Mouse (Mus musculus) CH12F3 (cell line): Measurements from ENCODE around the gene Stx8.

Source experiments
- in situ Hi-C: fragments of 300-500 bp; cut with MboI; formaldehyde crosslinking; loops from 2 replicates; pipeline ENCODE4 v1.14.3; 2020; ENCODE audit warnings: low sequenced_read_pairs

Stx8 gene

DNA sequence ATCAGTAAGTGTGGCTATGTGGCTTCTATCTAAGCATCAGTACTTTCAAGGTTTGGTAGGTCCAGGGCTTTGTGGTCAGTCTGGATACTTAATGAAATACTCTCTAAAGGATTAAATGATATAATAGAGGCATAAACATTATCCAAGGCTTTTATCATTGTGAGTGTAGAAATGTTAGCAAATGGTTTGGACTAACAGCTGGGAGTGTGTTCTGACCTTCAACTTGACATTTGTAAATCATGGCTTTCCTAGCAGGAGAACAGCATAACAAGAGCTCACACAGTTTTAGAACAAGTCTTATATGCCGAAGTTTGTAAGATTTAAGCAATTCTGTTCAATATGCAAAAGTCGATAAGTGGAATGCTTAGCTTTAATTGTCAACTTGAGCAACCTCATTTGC, 113.8 kb downstream of the Stx8 start:
- in situ Hi-C loops: no loop called here

DNA sequence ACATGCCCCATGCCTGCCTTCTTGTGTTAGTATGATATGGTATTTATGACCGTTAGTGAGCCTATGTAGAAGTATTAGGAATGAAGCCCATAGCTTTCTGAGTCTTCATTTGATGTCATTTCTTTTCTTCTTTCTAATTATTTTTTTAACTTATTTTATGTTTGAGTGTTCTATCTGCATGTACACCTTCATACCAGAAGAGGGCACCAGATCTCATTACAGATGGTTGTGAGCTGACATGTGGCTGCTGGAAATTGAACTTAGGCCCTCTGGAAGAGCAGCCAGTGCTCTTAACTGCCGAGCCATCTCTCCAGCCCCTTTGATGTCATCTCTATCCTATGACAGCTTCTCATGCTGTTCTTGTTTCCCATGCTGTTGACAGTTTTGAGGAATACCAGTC, 115.0 kb downstream of the Stx8 start:
- in situ Hi-C loops: no loop called here

DNA sequence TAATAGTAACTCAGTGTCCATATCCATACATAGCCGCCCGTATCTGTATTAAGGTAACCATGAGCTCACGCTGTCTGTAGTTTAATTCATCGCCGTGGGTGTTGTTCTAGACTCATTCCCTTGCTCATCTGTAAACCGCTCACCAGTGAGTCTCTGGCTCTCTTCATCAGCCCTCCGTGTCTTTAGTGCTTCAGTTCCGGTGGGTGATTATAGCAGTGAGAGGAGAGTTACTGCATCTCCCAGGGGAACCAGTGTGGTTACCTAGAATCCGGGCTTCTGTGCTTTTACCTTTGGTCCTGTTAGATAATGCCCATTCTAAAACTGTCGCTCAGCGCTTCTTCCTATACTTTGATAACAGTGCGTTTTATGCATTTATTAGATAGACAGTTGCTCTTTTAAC, 116.8 kb downstream of the Stx8 start:
- in situ Hi-C loops: no loop called here

DNA sequence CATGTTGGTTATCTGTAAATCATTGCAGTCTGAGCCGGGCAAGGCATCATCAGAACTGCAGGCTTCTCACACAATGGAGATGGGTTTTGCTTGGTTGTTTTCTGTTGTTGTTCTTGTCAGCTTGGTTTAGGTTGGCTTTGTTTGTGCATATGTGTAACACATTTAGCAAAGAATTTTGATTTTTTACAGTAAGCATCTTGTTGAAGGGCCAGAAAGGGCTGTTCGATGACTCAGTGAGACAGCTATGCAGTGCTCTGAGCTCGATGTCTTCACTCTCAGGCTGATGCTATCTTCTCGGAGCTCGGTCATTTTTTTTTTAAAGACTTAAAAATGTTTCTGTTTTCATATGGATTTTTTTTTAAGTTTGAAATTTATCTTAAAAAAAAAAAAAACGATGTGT, 117.6 kb downstream of the Stx8 start:
- in situ Hi-C loops: no loop called here

DNA sequence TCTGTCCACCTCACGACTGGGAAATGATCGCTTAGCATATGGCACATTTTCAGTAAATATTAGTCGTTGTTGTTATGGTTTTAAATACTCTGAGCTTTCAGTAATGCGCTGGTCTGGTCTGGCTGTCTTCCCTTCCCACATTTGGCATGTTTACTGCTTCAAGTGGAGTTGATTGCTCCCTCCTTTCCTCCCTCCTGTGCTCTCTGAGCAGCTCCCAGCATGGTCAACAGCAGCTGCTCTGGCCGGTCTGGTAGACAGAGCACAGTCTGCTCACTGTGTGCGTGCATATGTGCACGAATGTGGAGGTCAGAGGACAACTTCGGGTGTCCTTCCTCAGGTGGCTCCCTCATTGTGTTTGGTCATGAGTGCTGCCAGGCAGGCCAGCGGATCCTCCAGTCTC, 120.2 kb downstream of the Stx8 start:
- in situ Hi-C loops: no loop called here

DNA sequence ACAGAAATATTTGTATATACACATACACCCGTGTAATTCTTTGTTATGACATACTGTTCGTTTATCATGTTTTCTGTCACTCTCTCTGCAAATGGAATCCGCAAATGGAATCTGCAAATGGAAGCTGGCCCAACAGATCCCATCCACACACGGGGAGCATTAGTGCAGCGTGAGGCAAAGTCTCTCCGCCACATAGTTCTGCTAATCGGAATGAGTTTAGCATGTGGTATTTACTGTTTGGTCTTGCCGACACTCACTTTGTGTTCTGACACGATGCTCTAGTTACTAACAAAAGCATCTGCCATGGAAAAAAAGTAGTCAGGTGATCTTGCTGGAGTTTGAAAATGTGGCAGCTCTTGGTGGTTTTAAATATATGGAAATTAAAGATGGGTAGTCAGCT, 123.4 kb downstream of the Stx8 start:
- in situ Hi-C loops: no loop called here

DNA sequence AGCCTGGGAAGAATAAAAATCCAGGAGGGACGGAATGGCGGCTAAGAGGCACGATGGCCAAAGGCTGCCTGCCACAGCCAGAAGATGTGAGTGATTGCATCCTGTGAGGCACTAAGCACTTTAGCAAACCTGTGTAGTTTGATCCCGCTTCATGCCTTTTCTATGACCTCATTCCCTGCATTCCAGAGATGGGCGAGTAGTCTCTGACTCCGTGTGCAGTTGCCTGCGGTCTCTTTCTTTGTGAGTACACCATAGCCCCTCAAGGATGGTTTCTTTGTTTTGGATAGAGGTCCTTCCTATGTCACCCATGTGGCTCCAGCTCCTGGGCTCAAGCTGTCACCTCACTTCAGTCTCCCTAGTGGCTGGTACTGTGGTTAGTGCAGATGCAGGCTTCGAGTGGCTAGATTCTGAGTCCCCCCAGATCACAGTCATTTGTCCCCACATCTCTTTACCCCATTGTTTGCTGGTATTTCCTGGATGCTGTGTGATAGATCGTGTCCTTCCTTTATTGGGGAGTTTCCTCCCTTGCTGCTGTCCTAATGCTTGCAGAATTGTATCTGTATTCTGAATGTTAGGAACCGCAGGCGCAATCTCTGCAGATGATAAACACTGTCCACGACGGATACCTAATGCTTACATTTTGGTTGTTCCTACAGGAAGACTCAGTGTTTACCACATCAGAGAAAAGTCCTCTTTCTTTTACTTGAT, 124.0 kb downstream of the Stx8 start:
- in situ Hi-C loops: no loop called here

DNA sequence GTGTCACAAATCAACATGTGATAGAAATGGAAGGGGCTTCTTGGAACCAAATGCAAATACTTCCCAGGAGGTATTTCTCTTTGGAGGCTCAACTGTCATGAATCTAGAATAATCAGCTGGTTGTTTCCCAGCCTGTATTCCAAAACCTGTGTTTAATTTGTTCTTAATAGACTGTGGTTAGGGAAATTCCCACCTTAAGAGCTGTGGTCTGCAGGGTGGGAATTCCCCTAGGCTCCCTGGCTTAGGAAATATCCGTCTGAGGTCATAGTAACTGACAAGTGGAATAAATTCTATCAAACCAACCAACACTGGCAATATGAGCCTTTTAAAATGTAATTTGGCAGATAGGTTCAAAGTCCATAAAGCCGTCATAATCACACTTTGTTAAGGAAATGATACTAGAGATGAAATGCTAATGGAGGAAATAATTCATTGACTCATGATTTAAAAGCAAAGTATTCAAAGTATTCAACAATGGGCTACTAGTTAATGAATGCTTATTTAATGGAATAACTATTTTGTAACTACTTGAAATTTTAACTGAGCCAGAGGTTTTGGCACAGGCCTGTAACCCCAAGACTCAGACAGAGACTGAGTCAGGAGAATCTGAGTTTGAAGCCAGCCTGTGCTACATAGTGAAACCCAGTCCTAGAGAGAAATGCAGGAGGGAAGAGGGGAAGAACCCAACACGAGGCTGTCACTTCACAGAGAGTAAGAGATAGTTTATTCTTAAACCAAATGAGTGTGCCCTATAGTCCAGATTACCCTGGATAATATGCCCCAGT, 126.2 kb downstream of the Stx8 start:
- in situ Hi-C loops: no loop called here

DNA sequence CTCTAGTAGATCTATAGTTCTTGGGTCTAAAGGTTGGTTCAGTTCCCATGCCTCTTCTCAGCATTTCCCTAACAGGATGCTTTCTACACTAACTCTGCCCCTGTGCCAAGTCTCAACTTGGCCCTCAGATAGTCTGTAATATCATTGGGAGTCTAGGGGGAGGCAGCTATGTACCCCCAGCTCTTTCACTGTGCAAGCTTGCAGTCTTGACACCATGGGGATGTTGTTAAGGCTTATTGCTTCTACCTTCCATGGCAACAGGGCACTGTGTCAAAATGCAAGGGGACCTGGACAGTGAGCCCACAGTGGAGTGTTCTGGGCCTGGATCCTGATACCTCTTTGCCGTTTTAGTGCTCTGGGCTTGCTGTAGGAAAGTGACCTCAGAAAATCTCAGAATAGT, 135.6 kb downstream of the Stx8 start:
- in situ Hi-C loops: no loop called here

DNA sequence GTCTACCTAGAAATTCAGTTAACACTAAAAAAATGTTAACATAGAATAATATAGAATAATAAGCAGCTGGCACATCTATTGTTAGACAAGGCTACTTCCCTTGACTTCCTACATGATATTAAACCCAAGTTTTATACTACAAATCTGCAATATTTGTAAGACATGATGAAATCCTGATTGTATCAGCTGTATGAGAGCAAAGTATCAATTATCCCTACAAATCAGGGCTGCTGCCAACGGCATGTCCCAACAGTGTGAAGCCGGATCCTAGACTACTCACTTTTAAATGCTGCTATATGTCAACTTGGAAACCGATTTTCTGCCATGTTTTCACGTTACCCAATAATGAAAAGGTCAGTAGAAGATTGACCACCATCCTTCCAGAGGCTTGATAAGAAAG, 137.5 kb downstream of the Stx8 start:
- in situ Hi-C loops: no loop called here

DNA sequence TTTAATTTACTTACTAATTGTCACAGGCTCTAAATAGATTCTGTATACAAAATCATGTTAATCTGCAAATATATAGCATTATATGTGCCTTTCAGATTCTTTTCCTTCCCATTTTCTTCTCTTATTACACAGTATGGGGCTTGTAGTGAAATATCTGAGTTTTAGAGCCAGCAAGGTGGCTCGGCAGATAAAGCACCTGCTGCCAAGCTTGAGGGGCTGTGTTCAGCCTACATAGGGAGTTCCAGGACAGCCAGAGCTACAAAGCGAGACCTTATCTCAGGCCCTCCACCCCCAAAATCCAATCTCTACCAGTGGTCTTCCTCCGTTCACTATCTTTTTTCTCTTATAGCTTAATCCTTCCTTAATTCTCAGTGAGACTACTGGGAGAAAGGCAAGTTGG, 140.1 kb downstream of the Stx8 start:
- in situ Hi-C loops: no loop called here

DNA sequence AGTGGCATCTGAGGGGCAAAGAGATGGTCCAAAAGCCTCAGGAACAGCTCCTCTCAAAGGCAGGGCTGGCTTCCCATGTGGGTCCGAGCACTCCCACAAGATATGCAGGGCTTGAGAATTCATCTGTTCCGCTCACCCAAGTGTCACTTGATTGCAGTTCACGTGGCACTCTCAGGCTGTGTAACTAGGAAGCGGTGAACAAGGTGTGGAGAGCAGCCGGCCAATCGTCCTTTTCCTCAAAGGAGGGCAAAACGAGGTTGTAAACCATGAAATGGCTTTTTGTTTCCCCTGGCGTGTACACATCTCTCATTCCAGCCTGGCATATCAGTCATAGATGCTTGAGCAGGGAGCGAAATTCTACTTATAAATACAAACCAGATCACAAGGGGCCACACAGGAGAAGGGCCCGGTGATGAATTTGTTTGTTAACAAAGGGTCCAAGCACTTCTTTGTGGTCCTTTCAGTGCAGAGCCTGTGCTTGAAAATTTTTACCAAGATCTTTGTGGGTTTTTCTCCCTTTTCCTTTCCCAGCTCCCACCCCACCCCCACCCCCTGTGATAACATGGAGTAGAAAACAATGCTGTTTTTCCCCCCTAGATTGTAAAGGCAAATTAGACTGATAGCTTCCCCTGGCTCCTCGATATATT, 147.6 kb downstream of the Stx8 start:
- in situ Hi-C loops: no loop called here

DNA sequence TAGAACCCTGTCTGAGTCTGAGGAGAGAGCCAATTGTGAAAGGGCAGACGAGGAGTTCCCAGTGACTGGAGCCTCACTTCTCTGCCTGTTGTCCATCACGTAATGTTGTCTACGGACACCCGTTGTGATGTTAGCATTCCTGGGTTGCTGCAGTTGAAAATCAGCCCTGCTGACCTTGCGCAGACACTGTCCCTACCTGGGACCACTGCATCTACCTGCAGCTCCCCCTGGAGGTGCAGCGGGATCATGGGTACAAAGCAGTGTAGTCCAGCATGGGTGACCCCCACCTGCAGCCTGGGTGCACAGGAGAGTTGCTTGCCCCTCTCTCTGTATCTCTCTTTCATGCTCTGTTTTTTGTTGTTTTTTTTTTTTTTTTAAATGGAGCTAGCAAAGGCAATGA, 148.2 kb downstream of the Stx8 start:
- in situ Hi-C loops: no loop called here

DNA sequence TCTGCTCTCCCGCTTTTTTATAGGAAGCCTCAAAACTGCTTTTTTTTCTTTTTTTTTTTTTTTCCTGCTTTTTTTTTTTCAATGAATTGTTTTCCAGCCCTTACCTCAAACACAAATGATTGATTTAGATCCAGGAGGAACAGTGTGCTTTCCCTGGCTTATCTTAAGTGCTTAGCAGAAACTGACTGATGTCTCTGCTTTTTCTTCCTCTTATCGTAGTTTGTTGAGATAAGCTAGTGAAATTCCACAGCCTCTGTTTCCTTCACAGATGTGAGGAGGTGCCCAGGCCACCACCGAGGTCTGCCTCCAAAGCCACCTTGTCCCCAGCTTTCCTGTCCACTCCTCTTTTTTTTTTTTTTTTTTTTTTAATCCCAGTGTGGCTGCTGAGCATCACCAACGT, 150.2 kb downstream of the Stx8 start:
- in situ Hi-C loops: no loop called here

DNA sequence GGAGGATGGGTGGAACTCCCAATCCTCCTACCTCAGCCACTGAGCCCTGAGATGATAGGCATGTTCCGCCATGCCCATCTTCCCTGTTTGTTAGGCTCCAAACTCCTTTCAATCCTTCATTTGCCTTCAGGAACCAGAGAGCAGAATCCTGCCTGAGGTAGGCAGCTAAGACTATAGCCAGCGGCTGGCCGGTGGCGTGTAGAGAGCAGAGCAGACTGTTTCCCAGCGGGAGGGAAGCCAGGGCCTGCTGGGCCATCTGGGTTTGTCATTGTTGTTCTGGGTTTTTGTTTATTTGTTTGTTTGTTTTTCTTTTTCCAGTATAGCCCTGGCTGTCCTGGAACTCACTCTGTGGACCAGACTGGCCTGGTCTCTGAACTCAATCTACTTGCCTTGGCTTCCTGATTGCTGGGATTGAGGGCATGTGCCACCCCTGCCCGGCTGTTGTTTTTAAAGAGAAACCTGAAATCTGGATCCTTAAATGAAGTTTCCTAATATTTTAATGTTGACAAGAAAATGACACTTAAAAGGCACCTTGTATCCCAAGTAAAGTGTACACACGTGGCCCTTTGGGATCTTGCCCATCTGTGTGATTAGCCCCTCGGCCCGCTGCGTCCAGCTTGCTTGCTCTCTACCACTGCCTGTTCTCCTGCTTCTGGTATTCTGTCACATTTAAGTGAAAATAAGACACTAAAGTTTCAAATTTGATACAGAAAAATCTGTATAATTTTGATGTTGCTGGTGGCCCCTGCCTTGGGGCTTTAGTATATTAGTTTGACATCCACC, 152.1 kb downstream of the Stx8 start:
- in situ Hi-C loops: no loop called here

DNA sequence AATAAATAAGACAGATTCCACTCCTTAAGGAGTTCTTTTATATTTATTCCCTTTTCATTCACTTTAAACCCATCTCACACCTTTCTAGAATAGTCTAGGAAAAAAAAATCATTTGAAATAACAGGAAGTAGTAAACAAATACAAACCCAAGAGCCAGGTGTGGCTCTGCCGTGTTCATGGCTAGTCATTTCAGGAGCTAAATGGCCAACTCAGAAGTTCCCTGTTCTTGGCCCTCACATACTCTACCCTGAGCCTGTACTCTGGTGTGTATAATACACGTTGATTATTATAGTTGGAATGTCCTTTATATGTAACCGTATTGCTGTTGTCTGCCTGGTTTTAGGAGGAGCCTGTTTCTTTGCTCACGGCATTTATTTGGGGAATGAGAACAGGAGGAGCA, 152.7 kb downstream of the Stx8 start:
- in situ Hi-C loops: no loop called here

DNA sequence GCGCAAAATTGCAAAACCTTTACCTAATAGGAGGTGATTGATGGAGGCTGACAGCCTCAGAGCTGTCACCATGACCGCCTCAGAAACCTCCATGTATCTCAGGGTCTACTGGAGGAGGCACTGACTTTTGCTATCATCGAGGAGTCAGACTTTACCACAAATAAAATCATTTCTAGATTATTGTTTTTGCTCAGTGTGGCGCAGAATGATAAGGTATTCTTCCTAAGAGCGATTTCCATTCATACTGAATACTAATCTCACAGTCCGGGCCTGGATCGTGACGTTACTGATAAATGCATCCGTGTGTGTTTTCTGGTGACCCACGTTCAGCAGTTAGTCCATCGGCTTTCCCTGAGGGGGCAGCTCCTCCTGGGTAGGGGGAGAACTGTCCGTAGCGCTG, 153.1 kb downstream of the Stx8 start:
- in situ Hi-C loops: no loop called here

DNA sequence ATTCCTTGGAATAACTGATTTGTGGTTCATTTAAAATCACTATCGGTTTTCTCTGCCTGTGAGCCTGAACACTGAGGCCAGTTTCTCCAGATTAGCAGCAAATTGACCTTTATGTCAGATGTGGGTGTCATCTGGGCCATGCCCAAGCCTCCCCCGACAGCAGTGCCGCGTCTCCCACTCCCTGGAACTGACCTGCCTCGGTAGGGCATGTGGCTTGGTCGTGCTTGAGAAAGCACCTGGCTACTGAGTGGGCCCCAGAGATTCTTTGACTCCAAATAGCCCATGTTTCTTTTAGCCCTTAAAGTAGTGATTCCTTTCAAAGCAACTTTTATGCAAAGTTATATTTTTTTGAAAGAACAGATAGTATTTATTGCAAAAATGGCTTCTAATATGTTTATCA, 155.3 kb downstream of the Stx8 start:
- in situ Hi-C loops: no loop called here

DNA sequence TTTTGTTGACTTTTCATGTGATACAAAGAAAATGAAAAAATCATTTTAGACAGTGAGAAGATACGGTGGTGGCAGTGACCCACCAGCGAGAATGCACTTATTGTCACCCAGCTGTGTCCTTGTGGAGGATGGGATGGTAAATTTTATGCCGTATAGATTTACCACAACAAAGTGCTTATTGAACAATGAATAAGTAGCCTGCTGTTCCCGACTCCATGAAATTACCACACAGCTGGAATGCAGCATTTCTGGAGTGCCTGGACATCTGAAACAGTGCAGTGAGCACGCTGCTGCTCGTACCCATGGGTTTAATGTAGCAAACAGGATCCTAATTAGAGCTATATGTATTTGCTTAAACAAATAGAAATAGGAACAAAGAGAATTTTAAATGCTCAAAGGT, 155.7 kb downstream of the Stx8 start:
- in situ Hi-C loops: no loop called here

DNA sequence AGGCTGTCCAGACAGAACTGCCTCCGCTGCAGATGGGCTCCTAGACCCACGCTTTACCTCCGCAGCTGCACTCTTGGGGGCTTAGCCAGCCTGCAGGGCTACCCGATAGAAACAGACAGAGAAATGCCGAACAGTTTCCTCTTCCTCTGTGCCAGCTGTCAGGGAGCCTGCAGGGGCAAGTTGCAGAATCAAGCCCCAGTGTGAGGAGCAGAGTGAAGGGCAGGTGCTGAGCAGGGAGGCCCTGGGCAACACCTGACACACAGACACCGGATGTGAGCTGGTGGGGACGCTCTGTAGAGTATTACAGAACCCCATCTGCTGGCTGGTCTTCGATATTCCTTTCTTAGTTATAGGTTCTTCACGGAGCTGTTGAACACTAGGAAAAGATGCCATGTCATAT, 160.1 kb downstream of the Stx8 start:
- in situ Hi-C loops: no loop called here

DNA sequence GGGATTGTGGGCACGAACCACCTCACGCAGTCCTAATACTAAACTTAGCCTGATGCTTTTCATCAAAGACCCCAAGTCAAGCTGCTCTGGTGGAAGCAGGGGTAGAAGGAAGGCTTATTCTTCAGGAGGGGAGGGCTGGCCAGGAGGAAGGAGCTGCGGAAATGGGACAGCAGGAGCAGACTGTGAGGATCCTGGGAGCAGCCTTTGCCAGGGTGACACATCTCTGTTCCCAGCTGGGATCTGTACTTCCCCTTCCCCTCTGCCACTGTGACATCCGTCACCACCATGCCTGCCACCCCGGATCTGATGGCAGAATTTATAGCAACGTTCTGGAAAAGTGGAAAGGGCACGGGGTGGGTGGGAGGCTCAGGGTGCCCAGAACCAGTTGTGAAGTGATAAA, 168.5 kb downstream of the Stx8 start:
- in situ Hi-C loops: no loop called here
